Mouse (Mus musculus): ENCODE measurements at regions not wholly inside any gene's neighbourhood (a gene's known extent, or its start where the extent isn't known, plus 50 kb on each side); places are given as distances from the start of the nearest gene placed in this dataset.
A peak's percentile ranks its signal among the peaks of the same experiment; 100 is the strongest.

DNA sequence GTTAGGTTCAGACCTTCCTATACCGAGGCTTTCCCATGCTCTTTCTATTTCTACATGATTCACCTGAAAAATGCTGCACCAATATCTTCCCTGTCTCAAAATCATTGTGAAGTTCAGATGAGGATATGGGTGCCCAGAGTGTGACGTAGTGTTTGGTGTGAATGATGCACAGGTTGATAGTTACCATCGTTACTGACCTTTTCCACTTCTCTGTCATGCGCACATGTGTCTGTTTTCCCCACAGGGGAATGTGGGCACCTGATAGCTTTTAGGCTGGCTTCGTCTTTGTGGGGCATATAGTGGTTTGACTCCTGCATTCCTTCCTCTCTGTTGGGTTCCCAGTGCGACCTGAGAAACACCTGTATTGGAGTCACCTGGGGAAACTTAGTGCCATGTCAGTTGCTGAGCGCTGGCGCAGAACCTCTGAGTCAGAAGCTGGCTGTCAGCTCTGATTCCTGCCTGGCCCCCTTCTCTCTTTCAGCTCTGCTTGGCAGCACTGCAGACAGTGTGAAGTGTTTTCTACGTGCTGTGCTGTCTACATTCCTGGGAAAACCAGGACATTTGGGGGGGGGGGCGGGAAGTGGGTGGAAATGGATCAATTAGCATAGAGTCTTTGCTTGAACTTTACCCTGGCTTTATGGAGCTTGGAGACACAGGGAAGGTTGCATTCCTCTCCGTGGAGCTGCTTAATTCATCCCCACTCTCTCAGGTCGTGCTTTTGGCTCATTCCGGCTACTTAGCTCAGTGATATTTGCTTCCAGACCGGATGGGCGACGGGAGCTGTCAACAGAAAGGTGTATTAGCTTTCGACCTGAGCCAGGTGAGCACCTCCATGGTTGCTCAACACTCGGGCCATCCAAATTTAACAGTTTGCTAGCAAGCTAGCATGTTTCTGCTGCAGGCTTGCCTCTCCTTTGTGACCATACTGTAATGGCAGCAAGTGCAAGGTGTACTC is 1281.4 kb upstream of the A1bg start:
- H3K4me1 ChIP-seq (ENCODE audit: control insufficient read depth in 1 of 2, insufficient read depth in 2 of 2), result peaks cover 12 to 66% of the 10 kb centered on the region in 2 experiments
- dilution Hi-C loops (cut with MboI; ENCODE audit: extremely low pct_ligation_motif_present, extremely low pct_unique_long_range_greater_than_20kb, low sequenced_read_pairs), result no loop called here
- H3K9ac ChIP-seq (ENCODE audit: insufficient read depth, low read depth), result no peak overlapping the region
- peak; percentile 42 for DNase-seq (ENCODE audit: extremely low read depth)
- H3K4me3 ChIP-seq (replicated peaks in 1 of 3; ENCODE audit: low read depth in 2 of 3, low read length in 2 of 3, poor library complexity in 1 of 3), result no peak overlapping the region
- no peak overlapping the region for H3K4me2 ChIP-seq (ENCODE audit: insufficient read depth, low read depth, poor library complexity, severe bottlenecking)
- 0 out of 2 replicates have a peak overlapping the region, but pooled peaks have one; percentile 7 for H3K27ac ChIP-seq (ENCODE audit: insufficient read depth, low read depth)
- in situ Hi-C loops (cut with MboI; ENCODE audit: low pct_ligation_motif_present, low pct_unique_long_range_greater_than_20kb, low sequenced_read_pairs), result no loop called here
- no peaks in the 10 kb centered on the region for H3K27me3 ChIP-seq (replicated peaks)
- TF ChIP-seq POLR2AphosphoS2 (IDR thresholded peaks at IDR 0.05; ENCODE audit: low read depth, low read length), result peak; percentile 20; the same call in 1 of the 2 replicates
- peak; percentile 32; the same call in 1 of the 2 replicates for TF ChIP-seq ETS1 (conservative IDR thresholded peaks at IDR 0.05; ENCODE audit: low read depth, low read length)
- TF ChIP-seq CHD2 (IDR thresholded peaks at IDR 0.05; ENCODE audit: low read length), result no peak
- peaks cover 21% of the 10 kb centered on the region for H3K9me3 ChIP-seq (replicated peaks; ENCODE audit: low read length)
- H3K36me3 ChIP-seq (replicated peaks in 1 of 2; ENCODE audit: control insufficient read depth in 1 of 2, insufficient read depth in 1 of 2, low read length in 1 of 2), result peaks cover 79 to 99% of the 10 kb centered on the region in 2 experiments
- H3K79me2 ChIP-seq (replicated peaks; ENCODE audit: control insufficient read depth, extremely low read depth, insufficient read depth, poor library complexity, severe bottlenecking), result peaks cover 37% of the 10 kb centered on the region

DNA sequence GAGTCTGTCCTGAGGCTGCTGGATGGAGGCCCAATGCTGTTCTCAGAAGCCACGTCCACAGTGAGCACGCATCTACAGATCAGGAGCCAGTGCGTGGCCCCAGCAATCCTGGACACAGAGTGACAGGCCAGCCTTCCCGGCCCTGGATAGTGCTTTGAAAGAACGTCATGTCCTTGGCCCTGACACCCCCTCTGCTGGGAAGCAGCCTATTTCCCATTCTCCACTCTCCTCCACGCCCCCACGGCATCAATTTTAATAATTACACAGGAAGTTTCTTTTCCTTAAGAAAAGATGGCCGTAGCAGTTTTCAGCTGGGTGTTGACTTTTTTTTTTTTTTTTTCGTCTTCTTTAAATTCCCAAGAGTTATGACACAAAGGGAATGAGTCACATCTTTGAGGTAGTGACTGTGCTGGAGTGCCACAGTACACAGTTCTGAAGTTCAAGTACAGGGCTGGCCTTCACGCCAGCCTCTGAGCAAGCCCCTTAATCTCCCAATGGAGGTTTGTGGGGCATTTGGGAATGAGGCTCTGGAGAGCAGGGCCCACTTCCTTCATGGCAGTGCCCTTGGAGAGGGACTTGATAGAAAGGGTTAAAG is 1280.1 kb upstream of the A1bg start:
- Histone ChIP-seq H3K27me3 (replicated peaks) (no peaks in the 10 kb centered on the region), H3K9me3 (replicated peaks; ENCODE audit: low read length) (peaks cover 17% of the 10 kb centered on the region), H3K4me1 (ENCODE audit: control insufficient read depth in 1 of 2, insufficient read depth in 2 of 2) (peaks cover 10 to 63% of the 10 kb centered on the region in 2 experiments), H3K4me2 (ENCODE audit: insufficient read depth, low read depth, poor library complexity, severe bottlenecking) (no peak overlapping the region), H3K79me2 (replicated peaks; ENCODE audit: control insufficient read depth, extremely low read depth, insufficient read depth, poor library complexity, severe bottlenecking) (peaks cover 44% of the 10 kb centered on the region), H3K27ac (ENCODE audit: insufficient read depth, low read depth) (no peak overlapping the region), H3K9ac (ENCODE audit: insufficient read depth, low read depth) (no peak overlapping the region), H3K36me3 (replicated peaks in 1 of 2; ENCODE audit: control insufficient read depth in 1 of 2, insufficient read depth in 1 of 2, low read length in 1 of 2) (peaks cover 77 to 99% of the 10 kb centered on the region in 2 experiments), H3K4me3 (replicated peaks in 1 of 3; ENCODE audit: low read depth in 2 of 3, low read length in 2 of 3, poor library complexity in 1 of 3) (no peak overlapping the region)
- in situ Hi-C loops (cut with MboI; ENCODE audit: low pct_ligation_motif_present, low pct_unique_long_range_greater_than_20kb, low sequenced_read_pairs) (no loop called here), dilution Hi-C loops (cut with MboI; ENCODE audit: extremely low pct_ligation_motif_present, extremely low pct_unique_long_range_greater_than_20kb, low sequenced_read_pairs) (no loop called here)
- peak; percentile 9; the same call in 1 of the 2 replicates for TF ChIP-seq ZNF384 (IDR thresholded peaks at IDR 0.05; ENCODE audit: low read depth, low read length)
- TF ChIP-seq ETS1 (conservative IDR thresholded peaks at IDR 0.05; ENCODE audit: low read depth, low read length), result no peak
- no peak for TF ChIP-seq NRF1 (IDR thresholded peaks at IDR 0.05; ENCODE audit: low read depth, low read length)
- 0 out of 2 replicates have a peak, but pooled peaks have one; percentile 21 for TF ChIP-seq POLR2A (IDR thresholded peaks at IDR 0.05; ENCODE audit: low read depth, low read length)
- DNase-seq (ENCODE audit: extremely low read depth), result no peak

DNA sequence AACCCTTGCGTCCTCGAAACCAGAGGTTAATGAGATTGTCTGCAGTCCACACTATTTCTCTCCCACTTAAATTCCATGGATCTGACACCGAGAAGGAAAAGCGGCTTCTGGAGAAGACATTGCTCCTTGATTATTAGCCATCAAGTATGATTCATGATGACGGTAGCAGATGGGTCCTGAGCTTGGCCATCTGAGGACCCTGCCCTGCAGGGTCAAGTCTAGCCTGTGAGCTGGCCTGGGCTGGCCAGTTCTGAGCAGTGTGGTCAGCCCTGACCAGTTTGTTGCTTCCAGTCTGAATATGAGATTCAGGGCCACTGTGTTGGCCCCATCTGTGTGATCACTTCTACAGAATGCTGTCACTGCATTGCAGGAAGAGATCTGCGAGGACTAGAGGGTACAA is 1275.9 kb upstream of the A1bg start:
- no peak overlapping the region for H3K4me2 ChIP-seq (ENCODE audit: insufficient read depth, low read depth, poor library complexity, severe bottlenecking)
- no peak for TF ChIP-seq ZC3H11A (IDR thresholded peaks at IDR 0.05; ENCODE audit: low read depth, low read length)
- no peak for TF ChIP-seq NELFE (IDR thresholded peaks at IDR 0.05; ENCODE audit: low read depth, low read length)
- no peak for TF ChIP-seq ETS1 (conservative IDR thresholded peaks at IDR 0.05; ENCODE audit: low read depth, low read length)
- TF ChIP-seq ELF1 (IDR thresholded peaks at IDR 0.05; ENCODE audit: low read depth, low read length), result no peak
- in situ Hi-C loops (cut with MboI; ENCODE audit: low pct_ligation_motif_present, low pct_unique_long_range_greater_than_20kb, low sequenced_read_pairs), result no loop called here
- peaks cover 17% of the 10 kb centered on the region for H3K9me3 ChIP-seq (replicated peaks; ENCODE audit: low read length)
- no peak overlapping the region for H3K4me3 ChIP-seq (replicated peaks in 1 of 3; ENCODE audit: low read depth in 2 of 3, low read length in 2 of 3, poor library complexity in 1 of 3)
- H3K27ac ChIP-seq (ENCODE audit: insufficient read depth, low read depth), result no peak overlapping the region
- no peaks in the 10 kb centered on the region for H3K27me3 ChIP-seq (replicated peaks)
- H3K79me2 ChIP-seq (replicated peaks; ENCODE audit: control insufficient read depth, extremely low read depth, insufficient read depth, poor library complexity, severe bottlenecking), result peaks cover 54% of the 10 kb centered on the region
- no peak overlapping the region for H3K9ac ChIP-seq (ENCODE audit: insufficient read depth, low read depth)
- H3K4me1 ChIP-seq (ENCODE audit: control insufficient read depth in 1 of 2, insufficient read depth in 2 of 2), result peaks cover 12 to 62% of the 10 kb centered on the region in 2 experiments
- DNase-seq (ENCODE audit: extremely low read depth), result no peak
- peaks cover 55 to 93% of the 10 kb centered on the region in 2 experiments for H3K36me3 ChIP-seq (replicated peaks in 1 of 2; ENCODE audit: control insufficient read depth in 1 of 2, insufficient read depth in 1 of 2, low read length in 1 of 2)
- dilution Hi-C loops (cut with MboI; ENCODE audit: extremely low pct_ligation_motif_present, extremely low pct_unique_long_range_greater_than_20kb, low sequenced_read_pairs), result no loop called here
